Mouse (Mus musculus): ENCODE measurements around the gene Gm14819.
"Not testable (repeated sequence)": the region's sequence is repeated elsewhere in the genome, so short reads cannot be mapped to it uniquely, and the experiment has no call there.

Gm14819 gene

GRCm38 (mm10) chrX:35403883-35404282 lies at the start of gene Gm14819:
Gm14819 (plus strand) TSS chrX:35404183.
- DNase-seq, result not testable (repeated sequence)
